Mouse (Mus musculus): ENCODE measurements around the gene Syde1. TPM values are rescaled to one million over a fixed set of nuclear protein-coding genes. Genes with fewer than 3 reads are reported as not detected.

Gene Syde1
- total and polyA plus RNA-seq, 3 experiments, result 0.01 TPM; not detected in 2

DNA sequence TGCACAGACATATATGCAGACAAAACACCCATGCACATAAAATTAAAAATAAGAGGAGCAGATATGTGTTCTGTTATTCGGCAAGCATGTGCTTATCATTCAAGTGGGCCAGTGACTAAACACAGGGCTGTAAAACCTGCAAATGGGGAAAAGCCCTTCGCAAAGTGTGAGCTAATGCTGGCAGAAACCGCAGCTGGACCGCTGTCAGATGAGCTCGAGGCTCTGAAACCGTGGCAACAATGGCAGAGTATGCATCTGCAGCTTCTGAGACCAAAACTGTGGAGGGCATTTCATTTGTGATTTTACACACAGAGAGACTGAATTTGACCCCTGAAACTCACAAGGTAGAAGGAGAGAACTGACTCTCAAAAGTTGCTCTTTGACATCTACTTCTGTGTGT lies 21.3 kb downstream of the Syde1 start:
- no peak overlapping the region for H3K4me3 ChIP-seq (ENCODE audit: control insufficient read depth in 1 of 2, insufficient read depth in 1 of 2, low read depth in 2 of 2, low read length in 2 of 2)
- no peak overlapping the region for H3K9ac ChIP-seq (ENCODE audit: control insufficient read depth, low read depth, low read length, poor library complexity, severe bottlenecking)
- H3K4me1 ChIP-seq (ENCODE audit: control insufficient read depth in 1 of 2, insufficient read depth in 2 of 2, low read length in 2 of 2), result peaks cover 0 to 5% of the 10 kb centered on the region in 2 experiments; a peak in 1 of 4 replicates
- no peaks in the 10 kb centered on the region for H3K9me3 ChIP-seq (replicated peaks; ENCODE audit: insufficient read depth, low read length)
- H3K36me3 ChIP-seq (ENCODE audit: control insufficient read depth in 1 of 2, insufficient read depth in 2 of 2, low read length in 2 of 2), result no peaks in the 10 kb centered on the region; a peak in 1 of 4 replicates
- no peak overlapping the region for H3K27ac ChIP-seq (ENCODE audit: control insufficient read depth, low read depth, low read length)
- TF ChIP-seq MYB (IDR thresholded peaks at IDR 0.05; ENCODE audit: low read depth, low read length) (no peak), HCFC1 (IDR thresholded peaks at IDR 0.05; ENCODE audit: low read depth, low read length) (no peak), EP300 (IDR thresholded peaks at IDR 0.05; ENCODE audit: low read depth in 1 of 2, low read length in 2 of 2) (no peak), MEF2A (IDR thresholded peaks at IDR 0.05; ENCODE audit: extremely low read depth, insufficient replicate concordance, low read depth, low read length, poor library complexity, severe bottlenecking) (no peak), ZMIZ1 (IDR thresholded peaks at IDR 0.05; ENCODE audit: low read depth, low read length) (no peak), POLR2AphosphoS2 (IDR thresholded peaks at IDR 0.05; ENCODE audit: low read length) (no peak), MAX (IDR thresholded peaks at IDR 0.05; ENCODE audit: low read length) (no peak), GATA1 (IDR thresholded peaks at IDR 0.05; ENCODE audit: low read depth, low read length) (no peak), SIN3A (IDR thresholded peaks at IDR 0.05; ENCODE audit: low read length) (no peak), MAFK (IDR thresholded peaks at IDR 0.05; ENCODE audit: borderline replicate concordance, low read depth, low read length) (no peak), ETS1 (IDR thresholded peaks at IDR 0.05; ENCODE audit: low read depth, low read length) (no peak), JUND (IDR thresholded peaks at IDR 0.05; ENCODE audit: low read depth, low read length) (no peak), ZC3H11A (IDR thresholded peaks at IDR 0.05; ENCODE audit: low read depth, low read length) (no peak), MAZ (IDR thresholded peaks at IDR 0.05; ENCODE audit: low read depth, low read length) (no peak), TBP (IDR thresholded peaks at IDR 0.05; ENCODE audit: low read depth, low read length) (no peak), MXI1 (IDR thresholded peaks at IDR 0.05; ENCODE audit: low read depth, low read length) (no peak), KAT2A (conservative IDR thresholded peaks at IDR 0.05; ENCODE audit: low read depth, low read length) (no peak), RCOR1 (IDR thresholded peaks at IDR 0.05; ENCODE audit: low read depth, low read length) (no peak)
- no peak for DNase-seq (ENCODE audit: low read depth, low spot score)
- no peaks in the 10 kb centered on the region; a peak in 2 of 4 replicates for H3K27me3 ChIP-seq (ENCODE audit: control insufficient read depth in 1 of 2, insufficient read depth in 2 of 2, low read length in 2 of 2)
- peaks cover 4% of the 10 kb centered on the region; the same call in 1 of the 2 replicates for H3K79me2 ChIP-seq (ENCODE audit: control insufficient read depth, insufficient read depth, low read length, poor library complexity)

- H3K79me2 ChIP-seq (ENCODE audit: control insufficient read depth, insufficient read depth, low read length, poor library complexity), result peaks cover 1% of the 10 kb centered on the region; the same call in 1 of the 2 replicates
- H3K4me1 ChIP-seq (ENCODE audit: control insufficient read depth in 1 of 2, insufficient read depth in 2 of 2, low read length in 2 of 2), result peaks cover 0 to 5% of the 10 kb centered on the region in 2 experiments; a peak in 1 of 4 replicates
- H3K27ac ChIP-seq (ENCODE audit: control insufficient read depth, low read depth, low read length), result no peak overlapping the region
- no peaks in the 10 kb centered on the region for H3K36me3 ChIP-seq (ENCODE audit: control insufficient read depth in 1 of 2, insufficient read depth in 2 of 2, low read length in 2 of 2)
- H3K9ac ChIP-seq (ENCODE audit: control insufficient read depth, low read depth, low read length, poor library complexity, severe bottlenecking), result no peak overlapping the region
- TF ChIP-seq ZNF384 (IDR thresholded peaks at IDR 0.05; ENCODE audit: low read depth, low read length) (no peak), NRF1 (IDR thresholded peaks at IDR 0.05; ENCODE audit: insufficient read depth, low read depth, low read length, poor library complexity, severe bottlenecking) (no peak), SIN3A (IDR thresholded peaks at IDR 0.05; ENCODE audit: low read length) (no peak), CTCF (IDR thresholded peaks at IDR 0.05 in 2 of 3, conservative IDR thresholded peaks at IDR 0.05 in 1 of 3; ENCODE audit: control insufficient read depth in 1 of 3, insufficient read depth in 1 of 3, low read depth in 2 of 3, low read length in 3 of 3, poor library complexity in 1 of 3, severe bottlenecking in 1 of 3) (no peak), NELFE (IDR thresholded peaks at IDR 0.05; ENCODE audit: low read depth, low read length) (no peak), HCFC1 (IDR thresholded peaks at IDR 0.05; ENCODE audit: low read depth, low read length) (no peak), GABPA (IDR thresholded peaks at IDR 0.05; ENCODE audit: low read depth, low read length) (no peak), CHD1 (IDR thresholded peaks at IDR 0.05; ENCODE audit: low read depth, low read length) (no peak), KAT2A (conservative IDR thresholded peaks at IDR 0.05; ENCODE audit: low read depth, low read length) (no peak), E2F4 (IDR thresholded peaks at IDR 0.05; ENCODE audit: borderline replicate concordance, low read depth, low read length) (no peak), TBP (IDR thresholded peaks at IDR 0.05; ENCODE audit: low read depth, low read length) (no peak), EP300 (IDR thresholded peaks at IDR 0.05; ENCODE audit: low read depth in 1 of 2, low read length in 2 of 2) (no peak), JUND (IDR thresholded peaks at IDR 0.05; ENCODE audit: low read depth, low read length) (no peak), TCF12 (IDR thresholded peaks at IDR 0.05; ENCODE audit: low read depth, low read length) (no peak)
- no peaks in the 10 kb centered on the region; a peak in 2 of 4 replicates for H3K27me3 ChIP-seq (ENCODE audit: control insufficient read depth in 1 of 2, insufficient read depth in 2 of 2, low read length in 2 of 2)
- DNase-seq (ENCODE audit: low read depth, low spot score), result no peak
- no peaks in the 10 kb centered on the region for H3K9me3 ChIP-seq (replicated peaks; ENCODE audit: insufficient read depth, low read length)
- H3K4me3 ChIP-seq (ENCODE audit: control insufficient read depth in 1 of 2, insufficient read depth in 1 of 2, low read depth in 2 of 2, low read length in 2 of 2), result no peak overlapping the region
Observed at GRCm38 (mm10) chr10:78569686-78570085, 22.1 kb downstream of the Syde1 start.

All from MEL (cell line).